In genomic region chr17:5424156-5424555, GRCm38 (mm10) we compare ENCODE assay signal across 25 mouse cellular contexts. TPM values are rescaled to one million over a fixed set of nuclear protein-coding genes. Genes with fewer than 3 reads are reported as not detected.
DNase-seq lines count a peak whose midpoint lies in the region; ATAC-seq lines count a peak whose summit lies in the region.
"Had no signal": no experiment of that assay in that cellular context is flagged by ENCODE, and none has a peak within 500 bp of the region (broad histone marks: within the 10 kb centered on the region; RNA-seq: fewer than 3 reads in every experiment).

No protein-coding gene starts in this region.

- H3K4me1 ChIP-seq in midbrain, embryonic 15.5 days, result no peaks in the 10 kb centered on the region; the same call in 1 of the 2 replicates
- no peaks in the 10 kb centered on the region for H3K4me1 ChIP-seq in midbrain, embryonic 14.5 days (ENCODE audit: control insufficient read depth, insufficient read depth, low read length)
- H3K4me1 ChIP-seq: kidney, embryonic 15.5 days; limb, embryonic 12.5 days; midbrain, embryonic 10.5 days; neural tube, embryonic 15.5 days had no signal

- ATAC-seq in frontal cortex, adult (ENCODE audit: low TSS enrichment), result peak; percentile 55
- no peak for ATAC-seq in midbrain, embryonic 15.5 days (replicated peaks)
- no peak for ATAC-seq in midbrain, embryonic 14.5 days (ENCODE audit: low FRiP score, low TSS enrichment)
- ATAC-seq: forebrain, embryonic 14.5 days had no signal

- no peaks in the 10 kb centered on the region for H3K36me3 ChIP-seq in midbrain, embryonic 15.5 days (replicated peaks)
- peaks cover 12% of the 10 kb centered on the region for H3K36me3 ChIP-seq in midbrain, embryonic 14.5 days (ENCODE audit: control insufficient read depth, insufficient read depth, low read length)
- H3K36me3 ChIP-seq: neural tube, embryonic 15.5 days had no signal

- DNase-seq in cerebellum, postnatal 10 days, result peak; percentile 42 to 45
- DNase-seq in cerebellum, adult 11 months, result no peak
- DNase-seq in frontal cortex, postnatal 14 days (ENCODE audit: low spot score in 2 of 2), result no peak
- no peak for DNase-seq in midbrain, embryonic 14.5 days
- DNase-seq in telencephalon, adult 2 months (ENCODE audit: low read depth, low spot score), result peak; percentile 54
- DNase-seq: adrenal gland, postnatal 25 days; heart, postnatal 14 days; kidney, adult 11 months; kidney, postnatal 36 days; layer of hippocampus, postnatal 36 days; lung, adult 18-20 months; lung, postnatal 10 days; thymus, adult 2 months; thymus, postnatal 4 days had no signal

- no peaks in the 10 kb centered on the region for H3K27me3 ChIP-seq in midbrain, embryonic 15.5 days (replicated peaks)
- no peaks in the 10 kb centered on the region for H3K27me3 ChIP-seq in midbrain, embryonic 14.5 days (ENCODE audit: control insufficient read depth, insufficient read depth, low read length)
- H3K27me3 ChIP-seq: hindbrain, embryonic 13.5 days; kidney, embryonic 15.5 days; limb, embryonic 12.5 days; neural tube, embryonic 15.5 days had no signal

- WGBS in midbrain, embryonic 15.5 days, result 86% methylated on average over 8 of the region's 8 CpGs
- 89% methylated on average over 8 of the region's 8 CpGs for WGBS in midbrain, embryonic 14.5 days

- no peak overlapping the region for H3K4me2 ChIP-seq in midbrain, embryonic 15.5 days
- no peak overlapping the region for H3K4me2 ChIP-seq in midbrain, embryonic 14.5 days (ENCODE audit: low read length)
- H3K4me2 ChIP-seq: heart, embryonic 11.5 days; hindbrain, embryonic 13.5 days; kidney, embryonic 15.5 days; limb, embryonic 12.5 days; liver, embryonic 11.5 days; neural tube, embryonic 15.5 days had no signal

- H3K4me3 ChIP-seq in midbrain, embryonic 15.5 days, result no peak overlapping the region
- no peak overlapping the region for H3K4me3 ChIP-seq in midbrain, embryonic 14.5 days (replicated peaks; ENCODE audit: low read depth, low read length)
- H3K4me3 ChIP-seq: hindbrain, embryonic 13.5 days; kidney, embryonic 15.5 days; limb, embryonic 12.5 days; midbrain, embryonic 10.5 days; neural tube, embryonic 15.5 days had no signal

- H3K9me3 ChIP-seq in midbrain, embryonic 15.5 days, result no peaks in the 10 kb centered on the region
- no peaks in the 10 kb centered on the region for H3K9me3 ChIP-seq in midbrain, embryonic 14.5 days (ENCODE audit: control insufficient read depth, low read length)
- H3K9me3 ChIP-seq: hindbrain, embryonic 13.5 days; kidney, embryonic 15.5 days; limb, embryonic 12.5 days; midbrain, embryonic 10.5 days; neural tube, embryonic 15.5 days had no signal

- H3K9ac ChIP-seq in midbrain, embryonic 15.5 days, result no peak overlapping the region
- H3K9ac ChIP-seq in midbrain, embryonic 14.5 days (replicated peaks; ENCODE audit: low read length), result no peak overlapping the region
- H3K9ac ChIP-seq: hindbrain, embryonic 13.5 days; kidney, embryonic 15.5 days; limb, embryonic 12.5 days; neural tube, embryonic 15.5 days had no signal

- H3K27ac ChIP-seq in midbrain, embryonic 15.5 days, result 0 out of 2 replicates have a peak overlapping the region, but pooled peaks have one; percentile 13
- H3K27ac ChIP-seq in midbrain, embryonic 14.5 days (replicated peaks; ENCODE audit: low read depth, low read length), result no peak overlapping the region
- H3K27ac ChIP-seq: hindbrain, embryonic 13.5 days; kidney, embryonic 15.5 days; limb, embryonic 12.5 days; midbrain, embryonic 10.5 days; neural tube, embryonic 15.5 days had no signal

RNA-seq across cellular contexts. Expression of gene Ldhal6b, which starts 5.6 kb away (rescaled TPM):
- not detected in 2 replicates for polyA plus RNA-seq in midbrain, embryonic 15.5 days (2015; fragmentation: Nextera tagmentation; extraction: Ambion mirVana)
- not detected in 2 replicates for polyA plus RNA-seq in midbrain, embryonic 14.5 days (2014; fragmentation: Nextera tagmentation; extraction: Ambion mirVana)
- polyA plus RNA-seq: forebrain, embryonic 14.5 days; heart, embryonic 11.5 days; kidney, embryonic 15.5 days; limb, embryonic 12.5 days; liver, embryonic 11.5 days; midbrain, embryonic 10.5 days; neural tube, embryonic 15.5 days; stomach, embryonic 16.5 days had no signal

RNA-seq across cellular contexts. Expression of gene Tmem242, which starts 15.9 kb away (rescaled TPM):
- polyA plus RNA-seq in midbrain, embryonic 15.5 days (2015; fragmentation: Nextera tagmentation; extraction: Ambion mirVana), result 93.6 and 96.3 TPM in 2 replicates
- polyA plus RNA-seq in midbrain, embryonic 14.5 days (2014; fragmentation: Nextera tagmentation; extraction: Ambion mirVana), result 110 and 121 TPM in 2 replicates

Comparison
In these comparisons a context has a peak if more than half of its experiments do, and no peak if none do; other contexts are left out.
1. DNase-seq: peak in cerebellum, postnatal 10 days (2 of 2) and telencephalon, adult 2 months (single experiment); none in cerebellum, adult 11 months (single experiment), frontal cortex, postnatal 14 days (0 of 2) and midbrain, embryonic 14.5 days (single experiment).